Mouse (Mus musculus) adrenal gland (tissue): ENCODE data around the gene Dennd6a.

Experiments used
- intact Hi-C: fragments of 180-260 bp; cut with DNase I; formaldehyde crosslinking; loops from one replicate; pipeline ENCODE4 v1.15.1; 2025

Gene Dennd6a

DNA sequence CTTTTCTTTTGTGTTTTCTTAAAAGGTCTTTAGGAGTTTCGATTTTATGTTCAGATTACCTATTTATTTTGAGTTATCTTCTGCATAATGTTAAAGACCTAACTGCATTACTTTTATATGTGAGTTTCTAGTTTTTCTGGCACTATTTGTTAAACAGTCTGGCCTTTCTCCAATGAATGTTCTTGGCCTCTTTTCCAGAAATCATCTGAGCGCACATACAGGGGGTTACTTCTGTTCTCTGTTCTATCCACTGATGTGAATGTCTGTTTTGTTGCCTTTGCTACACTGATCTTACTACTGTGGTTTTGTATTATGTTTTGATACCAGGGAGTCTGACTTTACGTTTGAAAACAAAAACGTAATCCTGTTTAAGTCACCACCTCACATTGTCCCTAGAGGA lies 3.8 kb upstream of the Dennd6a start:
- intact Hi-C loops: no loop called here

DNA sequence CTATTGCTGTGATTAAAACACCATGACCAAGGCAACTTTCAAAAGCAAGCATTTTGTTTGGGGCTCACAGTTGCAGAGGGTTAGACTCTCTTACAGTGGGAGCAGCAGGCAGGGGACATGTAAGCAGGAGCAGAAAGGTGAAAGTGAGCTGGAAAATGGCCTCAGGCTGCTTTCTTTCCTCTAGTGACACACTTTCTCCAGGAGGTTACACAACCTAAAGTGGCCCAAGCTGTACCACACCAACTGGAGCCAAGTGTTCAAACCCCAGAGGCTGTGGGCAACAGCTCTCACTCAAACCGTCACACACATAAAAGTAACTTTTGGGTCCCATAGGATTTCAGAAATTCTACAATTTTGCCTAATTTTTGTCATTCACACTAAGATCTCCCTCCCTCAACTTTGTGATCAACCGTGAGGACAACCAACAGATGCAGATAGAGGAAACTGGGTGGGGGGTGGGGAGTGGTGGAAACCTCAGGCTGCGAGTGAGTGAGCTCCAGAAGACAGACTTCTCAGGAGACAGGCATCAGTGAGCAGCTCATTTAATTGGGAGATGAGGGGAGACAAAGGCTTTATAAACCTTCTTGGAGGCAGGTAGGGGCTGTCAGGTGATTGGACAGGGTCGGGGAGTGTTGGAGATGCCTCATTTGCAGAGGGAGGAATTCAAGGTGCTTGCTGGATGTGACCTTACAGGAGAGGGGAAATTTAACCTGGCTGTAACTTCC lies 1.5 kb upstream of the Dennd6a start:
- intact Hi-C loops: no loop called here

DNA sequence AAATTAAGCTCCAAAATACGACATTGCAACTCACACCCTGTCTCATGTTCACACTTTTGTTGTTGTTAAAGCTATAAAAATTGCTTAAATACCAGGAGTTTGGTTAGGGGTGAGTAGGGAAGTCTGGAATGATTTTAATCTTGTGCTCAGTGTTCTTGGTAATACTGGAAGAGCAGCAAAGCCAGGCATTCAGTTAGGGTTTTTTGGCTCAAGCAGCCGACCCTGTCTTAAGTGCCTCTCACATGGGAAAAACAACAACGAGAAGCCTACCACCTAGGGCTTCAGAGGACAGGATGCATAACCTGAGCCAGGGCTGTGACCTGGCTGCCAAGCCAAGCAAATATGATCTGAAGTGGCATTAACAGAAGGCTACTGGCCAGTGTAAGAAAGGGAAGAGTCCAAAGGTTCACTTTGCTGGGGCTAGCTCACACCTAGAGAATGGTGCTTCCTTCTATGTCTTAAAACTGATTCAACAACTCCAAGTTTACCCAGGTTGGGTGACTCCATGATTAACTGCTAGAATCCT lies 2.7 kb downstream of the Dennd6a start:
- intact Hi-C loops: loop anchor here (5.0 kb wide), 1 partner anchor 44 kb away; the partner anchor contains the start of gene Slmap

DNA sequence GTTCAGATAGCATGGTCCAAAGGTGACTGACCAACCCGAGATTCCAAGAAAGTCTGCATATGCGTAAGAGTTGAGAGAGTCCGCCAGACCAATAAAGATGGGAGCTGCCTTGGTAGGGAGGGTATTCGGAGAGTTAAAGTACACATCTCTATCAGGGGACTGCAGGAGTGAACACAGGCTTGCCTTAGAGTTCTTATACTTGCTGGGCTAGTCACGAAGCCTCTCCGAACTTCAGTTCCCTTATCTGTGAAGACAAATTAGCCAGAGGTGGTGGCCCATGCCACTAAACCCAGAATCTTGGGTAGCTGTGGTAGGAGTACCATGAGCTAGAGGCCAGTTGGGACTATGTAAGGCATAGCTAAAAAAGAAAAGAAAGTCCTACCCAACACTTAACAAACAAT lies 5.1 kb downstream of the Dennd6a start:
- intact Hi-C loops: loop anchor here (5.0 kb wide), 1 partner anchor 46 kb away; the partner anchor contains the start of gene Slmap

DNA sequence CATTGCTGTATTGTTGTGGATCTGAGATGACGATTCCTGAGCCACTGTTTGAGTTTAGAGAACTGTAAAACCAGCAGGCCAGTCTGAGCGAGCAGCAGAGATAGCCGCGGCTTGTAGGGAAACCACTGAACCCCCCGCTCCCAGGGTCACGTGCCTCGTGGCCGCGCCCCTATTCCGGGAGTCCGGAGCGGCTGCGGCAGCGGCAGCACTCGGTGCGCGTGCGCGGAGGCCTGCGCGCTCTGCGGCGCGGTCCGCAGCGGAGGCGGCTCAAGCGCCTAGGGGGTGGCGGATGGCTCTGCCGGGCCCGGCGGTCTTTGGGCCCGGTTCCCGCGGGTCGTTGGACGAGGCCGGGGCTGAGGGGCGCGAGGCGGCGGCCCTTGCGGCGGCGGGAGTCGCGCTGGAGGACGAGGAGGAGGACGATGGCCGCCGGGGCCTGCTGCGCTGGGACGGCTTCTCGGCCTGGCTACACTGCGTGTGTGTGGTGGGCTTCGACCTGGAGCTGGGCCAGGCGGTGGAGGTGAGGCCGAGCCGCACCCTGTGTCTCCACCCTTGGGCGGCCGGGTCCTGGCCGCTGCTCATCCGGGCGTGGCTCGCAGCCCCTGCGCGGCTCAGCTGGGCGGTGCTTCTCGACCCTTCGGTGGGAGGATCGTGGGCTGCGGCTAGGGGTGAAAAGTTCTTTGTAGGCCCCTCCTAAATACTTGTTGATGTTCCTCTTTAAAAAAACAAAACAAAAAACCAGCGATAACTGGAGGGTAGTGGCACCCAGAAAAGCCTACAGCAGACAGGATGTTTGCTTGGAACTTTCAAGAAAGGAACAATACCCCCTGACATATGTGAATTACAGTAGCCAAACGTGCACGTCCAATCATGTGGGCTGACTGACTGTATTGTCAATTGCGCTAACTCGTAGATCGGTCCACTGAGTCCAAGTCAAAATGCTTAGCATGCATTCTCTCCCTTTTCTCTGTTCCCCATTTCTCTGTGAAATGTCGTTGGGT lies 6.0 kb downstream of the Dennd6a start:
- intact Hi-C loops: loop anchor here (5.0 kb wide), 1 partner anchor 47 kb away; the partner anchor contains the start of gene Slmap

DNA sequence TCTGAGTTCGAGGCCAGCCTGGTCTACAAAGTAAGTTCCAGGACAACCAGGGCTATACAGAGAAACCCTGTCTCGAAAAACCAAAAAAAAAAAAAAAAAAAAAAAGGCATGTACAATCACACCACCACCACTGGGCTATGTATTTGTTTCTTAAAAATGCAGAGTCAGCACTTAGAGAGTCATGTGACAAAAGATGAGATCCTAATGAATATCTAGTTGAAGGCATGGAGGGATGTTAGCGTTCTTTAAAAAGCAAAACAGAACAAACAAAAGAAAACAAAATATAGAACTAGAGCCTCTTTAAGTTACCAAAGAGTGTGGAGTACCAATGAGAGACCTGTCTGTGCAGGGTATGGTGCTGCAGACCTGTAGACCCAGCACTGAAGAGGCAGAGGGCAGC lies 10.0 kb downstream of the Dennd6a start:
- intact Hi-C loops: no loop called here

DNA sequence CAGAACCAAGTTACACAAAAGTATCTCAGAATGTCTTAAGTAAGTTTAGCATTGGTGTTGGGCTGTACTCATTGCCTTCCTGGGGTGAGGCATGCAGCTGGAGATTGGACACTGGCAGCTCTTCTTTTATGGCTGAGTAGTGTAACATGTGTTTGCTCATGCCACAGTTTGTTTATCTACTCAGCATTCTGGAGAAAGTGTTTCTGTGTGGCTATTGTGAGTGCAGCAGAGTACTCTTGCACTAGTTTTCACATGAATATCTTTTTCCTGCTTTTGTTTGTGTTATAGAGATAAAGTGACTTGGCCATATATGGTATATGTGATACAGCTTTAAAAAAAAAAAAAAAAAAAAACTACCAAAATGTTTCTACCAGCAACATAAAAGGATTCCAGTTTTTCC lies 13.5 kb downstream of the Dennd6a start:
- intact Hi-C loops: no loop called here

DNA sequence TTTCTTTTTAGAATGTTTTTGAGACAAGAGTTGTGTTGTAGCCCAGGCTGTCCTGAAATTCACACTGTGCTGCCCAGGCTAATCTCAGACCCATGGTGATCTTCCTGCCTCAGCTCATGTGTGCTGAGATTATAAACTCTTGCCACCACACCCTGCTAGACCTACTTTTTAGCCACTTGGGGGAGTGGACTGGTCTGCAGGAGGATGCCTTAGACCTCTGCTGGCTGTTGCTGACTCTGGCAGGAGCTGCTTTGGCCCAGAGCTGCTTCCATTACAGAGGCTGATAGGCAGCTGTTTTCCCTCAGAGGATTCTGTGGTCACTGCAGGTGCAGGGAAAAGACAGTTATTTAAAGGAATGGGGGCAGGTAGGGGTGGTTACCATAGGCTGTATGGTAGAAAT lies 17.7 kb downstream of the Dennd6a start:
- intact Hi-C loops: no loop called here

DNA sequence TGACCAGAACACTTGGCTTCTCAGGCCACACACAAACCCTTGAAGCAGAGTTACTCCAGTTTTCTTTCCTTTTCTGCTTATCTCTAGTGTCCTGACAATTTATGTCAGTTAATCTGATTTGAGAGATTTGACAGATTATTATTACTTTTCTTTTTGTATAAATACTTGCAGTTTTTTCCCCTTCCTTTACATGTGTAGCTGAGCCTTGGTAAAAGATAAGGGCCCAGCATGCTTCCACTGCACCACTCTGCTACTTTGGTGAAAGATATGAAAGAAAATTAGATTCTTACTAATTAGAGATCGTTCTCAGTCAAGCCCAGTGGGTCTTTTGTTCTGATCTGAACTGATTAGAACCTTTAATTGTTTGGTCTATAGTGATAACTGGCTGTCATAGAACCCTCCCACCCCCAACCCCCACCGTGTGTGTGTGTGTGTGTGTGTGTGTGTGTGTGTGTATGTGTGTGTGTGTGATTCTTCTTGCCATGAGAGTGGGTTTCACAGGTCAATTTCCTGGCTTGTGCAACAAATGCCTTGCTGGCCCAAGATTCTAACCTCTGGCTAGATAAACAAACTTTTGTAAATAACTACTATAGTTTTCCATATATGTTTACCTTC lies 19.7 kb downstream of the Dennd6a start:
- intact Hi-C loops: no loop called here

DNA sequence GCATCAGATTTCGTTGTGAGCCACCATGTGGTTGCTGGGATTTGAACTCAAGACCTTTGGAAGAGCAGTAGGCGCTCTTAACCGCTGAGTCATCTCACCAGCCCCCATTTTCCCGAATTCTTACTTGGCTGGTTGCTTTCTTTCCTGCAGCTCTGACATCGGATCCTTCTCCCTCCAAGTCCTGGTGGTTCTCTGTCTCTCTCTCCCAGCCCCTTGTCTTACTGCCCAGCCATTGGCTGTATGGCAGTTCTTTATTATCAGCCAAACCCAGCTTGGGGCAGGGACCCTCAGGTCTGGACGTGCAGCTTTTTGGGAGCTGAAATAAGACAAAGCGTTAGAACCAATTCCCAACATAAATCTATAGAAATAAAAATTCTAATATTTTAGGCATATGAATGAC lies 21.5 kb downstream of the Dennd6a start:
- intact Hi-C loops: no loop called here

DNA sequence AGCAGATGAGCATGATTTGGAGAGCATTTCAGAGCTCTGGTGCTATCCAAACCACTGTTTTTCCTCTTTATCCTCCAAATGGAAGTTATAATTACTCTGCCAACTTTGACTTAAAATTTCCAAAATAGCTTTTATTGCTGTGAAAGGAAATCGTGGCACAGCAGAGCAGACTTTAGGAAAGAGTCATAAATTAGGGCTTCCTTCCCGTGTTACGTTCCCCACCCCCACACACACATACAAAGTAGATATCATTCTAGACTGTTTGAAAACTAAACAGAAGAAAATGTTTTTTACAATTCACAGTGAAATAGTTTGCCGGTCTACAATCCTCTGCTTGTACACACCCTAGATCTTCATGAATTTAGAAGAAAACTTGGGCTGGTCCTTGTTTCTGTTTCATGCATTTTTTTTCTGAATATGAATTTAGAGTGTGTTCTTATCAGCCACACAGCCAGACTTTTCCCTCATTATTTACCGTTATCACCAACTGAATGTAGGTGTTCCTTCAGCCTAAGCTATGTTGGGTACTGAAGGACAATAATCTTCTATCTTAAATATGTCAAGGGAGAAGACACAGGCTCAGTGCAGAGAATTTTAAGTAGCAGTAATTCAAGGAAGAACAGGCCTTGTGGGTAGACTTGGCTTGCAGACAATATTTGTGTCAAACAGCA lies 22.2 kb downstream of the Dennd6a start:
- intact Hi-C loops: no loop called here

DNA sequence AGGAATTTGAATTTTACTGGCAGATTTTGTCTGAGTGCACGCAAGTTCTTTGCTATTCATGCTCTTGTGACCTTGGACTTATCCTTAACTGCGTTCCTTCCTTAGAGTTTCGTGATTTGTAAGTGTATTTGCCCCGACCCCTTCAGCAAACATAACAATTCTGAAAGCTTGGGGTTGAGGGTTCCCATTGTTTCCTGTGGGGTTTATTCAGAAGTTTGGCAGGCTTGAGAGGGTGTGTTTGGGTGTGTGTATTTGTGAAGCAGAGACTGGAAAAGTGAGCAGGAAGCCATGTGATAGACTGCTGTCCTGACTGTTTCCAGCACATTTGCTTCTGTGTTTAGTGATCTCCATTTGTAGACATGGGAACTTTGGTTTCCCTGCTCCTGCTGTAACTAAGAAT lies 31.7 kb downstream of the Dennd6a start:
- intact Hi-C loops: no loop called here

DNA sequence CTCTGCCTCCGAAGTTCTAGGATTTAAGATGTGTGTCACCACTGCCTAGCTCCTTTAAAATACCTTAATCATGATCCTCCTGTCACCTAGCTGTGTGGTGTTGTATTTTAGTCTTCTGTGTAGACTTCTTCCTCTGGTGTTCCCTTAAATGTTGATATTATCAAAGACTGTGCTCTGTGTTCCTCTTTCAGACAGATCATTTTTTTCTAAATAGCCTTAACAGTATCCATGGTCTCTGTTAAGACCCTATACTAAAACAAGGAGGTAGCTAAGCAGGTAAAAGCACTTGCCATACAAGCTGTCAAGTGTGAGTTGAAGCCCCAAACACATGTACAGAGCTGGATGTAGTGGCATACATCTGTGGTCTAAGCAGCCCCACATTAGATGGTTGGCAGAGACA lies 36.0 kb downstream of the Dennd6a start:
- intact Hi-C loops: loop anchor here (5.0 kb wide), 1 partner anchor 117 kb away; no protein-coding TSS in a partner anchor

DNA sequence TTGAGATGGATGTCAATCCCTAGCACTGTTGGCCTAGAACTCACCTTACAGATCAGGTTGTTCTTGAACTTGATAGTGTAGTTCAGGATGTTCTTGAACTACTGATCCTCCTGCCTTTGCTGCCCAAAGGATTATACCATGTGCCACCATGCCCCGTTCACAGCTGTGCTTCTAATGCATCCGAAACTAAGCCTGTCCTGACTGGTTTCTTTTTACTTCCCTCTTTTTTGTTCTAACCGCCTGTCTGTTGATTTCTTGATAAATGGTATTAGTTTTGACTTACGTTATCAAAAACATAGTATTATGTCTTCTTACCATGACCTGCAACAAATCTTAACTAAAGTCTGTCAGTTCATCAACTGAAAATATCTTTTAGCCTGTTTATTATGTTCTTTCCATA lies 37.0 kb downstream of the Dennd6a start:
- intact Hi-C loops: loop anchor here (5.0 kb wide), 1 partner anchor 118 kb away; no protein-coding TSS in a partner anchor

DNA sequence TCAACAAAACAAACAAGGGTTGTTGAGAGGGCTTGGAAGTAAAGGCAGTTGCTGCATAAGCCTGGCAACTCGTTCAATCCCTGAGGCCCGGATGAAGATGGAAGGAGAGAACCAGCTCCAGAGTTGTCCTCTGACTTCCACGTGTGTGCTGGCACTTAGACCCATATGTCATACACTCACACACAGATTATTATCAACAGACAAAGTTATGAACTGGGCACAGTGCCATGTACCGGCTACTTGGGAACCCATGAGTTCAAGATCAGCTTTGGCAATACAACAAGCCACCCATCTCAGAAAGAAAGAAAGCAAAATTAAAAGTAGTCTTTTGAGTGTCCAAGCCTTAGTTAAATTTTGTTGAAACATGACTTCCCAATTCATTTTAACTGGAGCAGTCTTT lies 51.6 kb downstream of the Dennd6a start:
- intact Hi-C loops: no loop called here

DNA sequence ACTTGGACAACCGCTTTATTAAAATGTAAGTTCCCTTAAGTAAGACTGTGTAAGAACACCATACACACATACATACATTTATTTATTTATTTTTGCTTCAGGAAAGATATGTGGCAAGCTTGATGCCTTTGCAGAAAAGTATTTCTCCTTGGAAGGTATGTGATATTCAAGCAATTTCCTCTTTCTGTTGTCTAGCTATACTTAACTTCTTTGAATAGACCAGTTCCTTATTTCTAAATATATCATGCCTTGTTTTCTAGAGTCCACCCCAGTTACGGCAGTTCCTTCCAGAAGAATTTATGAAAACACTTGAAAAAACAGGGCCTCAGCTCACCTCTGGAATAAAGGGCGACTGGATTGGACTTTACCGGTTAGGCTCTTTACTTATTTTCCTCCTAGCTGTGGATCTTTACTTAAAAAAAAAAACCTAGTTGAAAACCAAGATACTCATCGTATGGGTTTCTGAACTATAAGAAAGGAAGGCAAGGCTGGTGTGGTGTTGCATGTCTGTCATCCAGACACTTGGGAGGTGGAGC lies 53.0 kb downstream of the Dennd6a start:
- intact Hi-C loops: no loop called here

DNA sequence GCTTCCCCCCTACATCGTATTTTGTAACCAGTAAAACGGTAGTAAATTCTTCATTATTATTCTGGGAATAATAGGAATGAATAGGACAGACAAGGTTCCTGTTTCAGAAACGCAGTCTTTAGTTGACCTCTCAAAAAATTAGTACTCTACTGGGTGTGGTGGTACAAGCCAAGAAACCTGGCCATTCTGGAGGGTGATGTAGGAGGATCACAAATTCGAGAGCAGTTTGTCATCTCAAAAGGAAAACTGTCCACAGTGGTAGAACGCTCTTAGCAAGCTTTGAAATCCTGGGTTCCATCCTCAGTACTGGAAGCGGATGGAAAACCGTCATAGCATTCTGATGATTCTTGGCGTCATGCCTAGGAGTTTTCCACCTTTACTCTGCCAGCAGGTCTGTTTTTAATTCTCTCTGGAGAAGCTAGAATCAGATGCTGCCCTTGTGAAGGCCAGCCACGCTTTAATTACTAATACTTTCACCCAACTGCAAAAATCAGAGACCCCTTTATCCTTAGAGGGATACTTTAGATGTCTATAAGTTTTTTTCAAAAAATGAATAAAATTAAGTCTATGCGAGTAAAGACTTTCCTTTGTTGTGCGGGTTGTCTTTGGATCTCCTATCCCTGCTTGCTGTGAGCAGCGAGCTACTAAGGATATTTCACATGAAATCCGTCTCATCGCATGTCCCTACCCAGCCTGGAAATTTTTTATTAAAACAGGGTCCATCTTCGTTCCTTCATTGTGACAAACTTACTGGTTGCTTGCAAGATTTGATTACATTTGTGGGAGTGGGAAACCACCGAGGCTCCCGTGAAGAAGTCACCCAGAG lies 63.6 kb downstream of the Dennd6a start:
- intact Hi-C loops: no loop called here

DNA sequence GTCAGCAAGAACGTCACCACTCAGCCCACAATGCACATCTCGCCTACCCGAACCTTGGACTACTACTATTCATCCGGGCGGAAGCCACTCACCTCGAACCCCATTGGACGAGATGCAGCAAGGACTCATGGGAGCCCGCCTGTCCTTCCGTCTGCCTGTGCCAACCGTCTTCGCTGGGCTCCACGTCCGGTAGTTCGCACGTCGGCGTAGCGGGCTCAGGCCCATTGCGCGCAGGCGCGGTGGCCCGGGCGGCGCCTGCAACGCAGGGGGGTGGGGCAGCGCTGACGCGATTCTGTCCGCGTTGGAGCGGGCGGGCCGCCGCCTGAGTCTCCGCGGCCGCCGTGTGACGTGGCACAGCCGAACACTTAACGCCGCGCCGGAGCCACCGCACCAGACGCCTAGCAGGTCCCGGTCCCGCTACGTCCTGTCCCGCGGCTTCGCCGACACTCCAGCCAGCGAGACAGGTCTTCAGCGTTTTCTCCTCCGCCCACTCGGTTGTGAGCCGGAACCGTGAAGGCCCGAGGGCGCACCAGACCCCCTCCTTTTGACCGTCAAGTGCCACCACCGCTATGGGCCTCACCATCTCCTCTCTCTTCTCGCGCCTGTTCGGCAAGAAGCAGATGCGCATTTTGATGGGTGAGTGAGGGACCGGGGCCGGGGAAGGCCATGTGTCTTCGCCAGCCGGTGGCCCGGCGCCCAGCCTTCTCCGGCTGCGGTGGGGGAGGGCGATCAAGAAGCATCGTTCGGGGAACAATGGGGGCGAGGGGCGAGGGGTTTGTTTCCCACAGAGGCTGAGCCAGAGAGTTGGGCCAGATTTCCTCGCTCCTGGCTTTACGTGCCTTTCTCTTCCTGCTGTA lies 64.4 kb downstream of the Dennd6a start, which contains the start of gene Arf4:
TSS of gene Arf4 (plus strand) at position 224 of the 857 bp plus-strand sequence.
- intact Hi-C loops: no loop called here

DNA sequence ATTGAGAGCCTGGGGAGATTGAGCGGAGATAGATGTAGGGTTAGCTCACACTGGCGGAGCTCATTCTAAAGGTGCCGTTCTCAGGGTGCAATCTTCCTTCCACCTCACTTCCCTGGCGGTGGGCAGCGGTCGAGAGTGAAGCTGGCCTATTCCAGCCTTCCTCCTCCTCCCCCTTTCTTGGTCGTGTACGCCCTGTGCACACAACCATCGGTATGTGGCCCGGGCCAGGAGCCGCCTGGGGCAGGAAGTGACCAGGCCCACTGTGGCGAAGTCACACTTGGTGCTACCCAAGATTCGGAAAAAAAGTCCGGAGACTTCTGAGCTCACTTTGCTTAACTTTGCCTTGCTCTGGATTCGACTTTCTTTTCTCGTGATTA lies 65.0 kb downstream of the Dennd6a start:
- intact Hi-C loops: no loop called here
